Mouse (Mus musculus): ENCODE data around the gene Ddost. TPM values are rescaled to one million over a fixed set of nuclear protein-coding genes. Genes with fewer than 3 reads are reported as not detected.

Ddost gene
- polyA plus RNA-seq, 1 experiment from 2014 or later, result 178 TPM

- H3K36me3 ChIP-seq (ENCODE audit: control insufficient read depth, insufficient read depth), result no peaks in the 10 kb centered on the region
- H3K4me3 ChIP-seq (ENCODE audit: low read depth, low read length), result no peak overlapping the region
- no peak overlapping the region for H3K27ac ChIP-seq (ENCODE audit: low read depth, low read length)
- H3K9ac ChIP-seq (ENCODE audit: low read depth, low read length), result no peak overlapping the region
- 0 out of 2 replicates have a peak, but pooled peaks have one; percentile 8 for TF ChIP-seq CTCF (IDR thresholded peaks at IDR 0.05; ENCODE audit: low read depth)
- 64% methylated on average over 10 of the region's 10 CpGs for WGBS
- no peaks in the 10 kb centered on the region for H3K27me3 ChIP-seq (replicated peaks; ENCODE audit: control insufficient read depth, insufficient read depth, low read length)
- H3K4me2 ChIP-seq (replicated peaks; ENCODE audit: low read depth), result no peak overlapping the region
- ATAC-seq, result no peak
- H3K4me1 ChIP-seq (replicated peaks; ENCODE audit: control insufficient read depth, insufficient read depth, low read length), result no peaks in the 10 kb centered on the region
- no peaks in the 10 kb centered on the region for H3K9me3 ChIP-seq (ENCODE audit: control insufficient read depth)
These were observed 49.1 kb downstream of the Ddost start for GRCm38 (mm10) chr4:138353438-138354171.

GRCm38 (mm10) chr4:138355496-138355895, 51.0 kb downstream of the Ddost start:
- no peak for TF ChIP-seq CTCF (IDR thresholded peaks at IDR 0.05; ENCODE audit: low read depth)
- no peaks in the 10 kb centered on the region for H3K9me3 ChIP-seq (ENCODE audit: control insufficient read depth)
- H3K36me3 ChIP-seq (ENCODE audit: control insufficient read depth, insufficient read depth), result no peaks in the 10 kb centered on the region
- H3K27ac ChIP-seq (ENCODE audit: low read depth, low read length), result no peak overlapping the region
- H3K9ac ChIP-seq (ENCODE audit: low read depth, low read length), result no peak overlapping the region
- H3K4me2 ChIP-seq (replicated peaks; ENCODE audit: low read depth), result no peak overlapping the region
- H3K4me3 ChIP-seq (ENCODE audit: low read depth, low read length), result no peak overlapping the region
- no peak for ATAC-seq
- 50% methylated on average over 2 of the region's 2 CpGs for WGBS
- H3K27me3 ChIP-seq (replicated peaks; ENCODE audit: control insufficient read depth, insufficient read depth, low read length), result no peaks in the 10 kb centered on the region
- H3K4me1 ChIP-seq (replicated peaks; ENCODE audit: control insufficient read depth, insufficient read depth, low read length), result no peaks in the 10 kb centered on the region

GRCm38 (mm10) chr4:138356141-138356540, 51.6 kb downstream of the Ddost start:
- H3K9me3 ChIP-seq (ENCODE audit: control insufficient read depth), result no peaks in the 10 kb centered on the region
- no peak for TF ChIP-seq CTCF (IDR thresholded peaks at IDR 0.05; ENCODE audit: low read depth)
- no peak for ATAC-seq
- WGBS, result 76% methylated on average over 8 of the region's 8 CpGs
- H3K27ac ChIP-seq (ENCODE audit: low read depth, low read length), result no peak overlapping the region
- H3K9ac ChIP-seq (ENCODE audit: low read depth, low read length), result no peak overlapping the region
- no peak overlapping the region for H3K4me3 ChIP-seq (ENCODE audit: low read depth, low read length)
- H3K4me2 ChIP-seq (replicated peaks; ENCODE audit: low read depth), result no peak overlapping the region
- no peaks in the 10 kb centered on the region for H3K4me1 ChIP-seq (replicated peaks; ENCODE audit: control insufficient read depth, insufficient read depth, low read length)
- no peaks in the 10 kb centered on the region for H3K27me3 ChIP-seq (replicated peaks; ENCODE audit: control insufficient read depth, insufficient read depth, low read length)
- H3K36me3 ChIP-seq (ENCODE audit: control insufficient read depth, insufficient read depth), result no peaks in the 10 kb centered on the region

GRCm38 (mm10) chr4:138356551-138356950, 52.0 kb downstream of the Ddost start:
- WGBS, result 92% methylated on average over 12 of the region's 12 CpGs
- no peak for ATAC-seq

GRCm38 (mm10) chr4:138358176-138358575, 53.6 kb downstream of the Ddost start:
- Histone ChIP-seq H3K36me3 (ENCODE audit: control insufficient read depth, insufficient read depth) (no peaks in the 10 kb centered on the region), H3K4me3 (ENCODE audit: low read depth, low read length) (no peak overlapping the region), H3K27ac (ENCODE audit: low read depth, low read length) (no peak overlapping the region), H3K9me3 (ENCODE audit: control insufficient read depth) (no peaks in the 10 kb centered on the region), H3K27me3 (replicated peaks; ENCODE audit: control insufficient read depth, insufficient read depth, low read length) (no peaks in the 10 kb centered on the region), H3K9ac (ENCODE audit: low read depth, low read length) (no peak overlapping the region), H3K4me1 (replicated peaks; ENCODE audit: control insufficient read depth, insufficient read depth, low read length) (no peaks in the 10 kb centered on the region), H3K4me2 (replicated peaks; ENCODE audit: low read depth) (no peak overlapping the region)
- WGBS, result 59% methylated on average over 3 of the region's 3 CpGs
- no peak for TF ChIP-seq CTCF (IDR thresholded peaks at IDR 0.05; ENCODE audit: low read depth)
- ATAC-seq, result peak; percentile 14; the same call in 1 of the 2 replicates

More at GRCm38 (mm10) chr4:138356551-138356950, 52.0 kb downstream of the Ddost start:
- Histone ChIP-seq H3K4me2 (replicated peaks; ENCODE audit: low read depth) (no peak overlapping the region), H3K9ac (ENCODE audit: low read depth, low read length) (no peak overlapping the region), H3K36me3 (ENCODE audit: control insufficient read depth, insufficient read depth) (no peaks in the 10 kb centered on the region), H3K9me3 (ENCODE audit: control insufficient read depth) (no peaks in the 10 kb centered on the region), H3K4me1 (replicated peaks; ENCODE audit: control insufficient read depth, insufficient read depth, low read length) (no peaks in the 10 kb centered on the region), H3K4me3 (ENCODE audit: low read depth, low read length) (no peak overlapping the region), H3K27me3 (replicated peaks; ENCODE audit: control insufficient read depth, insufficient read depth, low read length) (no peaks in the 10 kb centered on the region), H3K27ac (ENCODE audit: low read depth, low read length) (no peak overlapping the region)
- no peak for TF ChIP-seq CTCF (IDR thresholded peaks at IDR 0.05; ENCODE audit: low read depth)

GRCm38 (mm10) chr4:138361370-138361821, 56.9 kb downstream of the Ddost start:
- 32% methylated on average over 11 of the region's 11 CpGs for WGBS
- Histone ChIP-seq H3K27me3 (replicated peaks; ENCODE audit: control insufficient read depth, insufficient read depth, low read length) (no peaks in the 10 kb centered on the region), H3K36me3 (ENCODE audit: control insufficient read depth, insufficient read depth) (no peaks in the 10 kb centered on the region), H3K4me1 (replicated peaks; ENCODE audit: control insufficient read depth, insufficient read depth, low read length) (no peaks in the 10 kb centered on the region), H3K4me2 (replicated peaks; ENCODE audit: low read depth) (no peak overlapping the region), H3K27ac (ENCODE audit: low read depth, low read length) (no peak overlapping the region), H3K4me3 (ENCODE audit: low read depth, low read length) (no peak overlapping the region), H3K9me3 (ENCODE audit: control insufficient read depth) (no peaks in the 10 kb centered on the region), H3K9ac (ENCODE audit: low read depth, low read length) (no peak overlapping the region)
- no peak for ATAC-seq
- TF ChIP-seq CTCF (IDR thresholded peaks at IDR 0.05; ENCODE audit: low read depth), result no peak

Small RNA genes lying within 50 kb of the gene (microRNA-seq; reads per million reads assigned to microRNA genes)
- gene Gm27646 (not detected), gene Mir7019 (0.82 reads per million)

Other genes starting within 250 kb of the Ddost start
- gene Hp1bp3, start 88.4 kb upstream of the Ddost start, polyA plus RNA-seq (2015; fragmentation: Nextera tagmentation; extraction: Ambion mirVana), result 75.5 and 83.4 TPM in 2 replicates
- gene Sh2d5, start 54.3 kb upstream of the Ddost start, polyA plus RNA-seq (2015; fragmentation: Nextera tagmentation; extraction: Ambion mirVana), result 0.21 and 0.33 TPM in 2 replicates
- gene Kif17, start 54.3 kb upstream of the Ddost start, polyA plus RNA-seq (2015; fragmentation: Nextera tagmentation; extraction: Ambion mirVana), result 0.78 and 1.1 TPM in 2 replicates
- gene Pink1, start 21.6 kb downstream of the Ddost start, polyA plus RNA-seq (2015; fragmentation: Nextera tagmentation; extraction: Ambion mirVana), result 65.8 and 71.7 TPM in 2 replicates
- 37.5 and 41.7 TPM in 2 replicates for gene Cda, start 63.3 kb downstream of the Ddost start, polyA plus RNA-seq (2015; fragmentation: Nextera tagmentation; extraction: Ambion mirVana)
- not detected in 2 replicates for gene Fam43b, start 91.8 kb downstream of the Ddost start, polyA plus RNA-seq (2015; fragmentation: Nextera tagmentation; extraction: Ambion mirVana)
- 34.7 and 35.0 TPM in 2 replicates for gene Mul1, start 129.9 kb downstream of the Ddost start, polyA plus RNA-seq (2015; fragmentation: Nextera tagmentation; extraction: Ambion mirVana)
- 10.9 and 12.2 TPM in 2 replicates for gene Camk2n1, start 149.6 kb downstream of the Ddost start, polyA plus RNA-seq (2015; fragmentation: Nextera tagmentation; extraction: Ambion mirVana)